Comparison of ENCODE assay signal across 19 mouse cellular contexts in genomic region chr19:36670813-36671212, GRCm38 (mm10).
DNase-seq lines count a peak whose midpoint lies in the region; ATAC-seq and TF ChIP-seq lines count a peak whose summit lies in the region.
"Had no signal": no experiment of that assay in that cellular context is flagged by ENCODE, and none has a peak within 500 bp of the region (broad histone marks: within the 10 kb centered on the region; RNA-seq: fewer than 3 reads in every experiment).

No protein-coding gene starts in this region.

- no peak for TF ChIP-seq POLR2A in heart, adult 2 months (IDR thresholded peaks at IDR 0.05; ENCODE audit: insufficient read depth, low read depth, low read length)

- H3K27ac ChIP-seq in heart, adult 2 months: peak overlapping the region; percentile 60
- H3K27ac ChIP-seq in liver, embryonic 12.5 days: no peak overlapping the region
- H3K27ac ChIP-seq in embryonic facial prominence, embryonic 10.5 days (replicated peaks): 0 out of 2 replicates have a peak overlapping the region, but pooled peaks have one; percentile 1
- peak overlapping the region; percentile 85 for H3K27ac ChIP-seq in heart, postnatal 0 days (ENCODE audit: low read depth)
- H3K27ac ChIP-seq: gastrocnemius, adult 2 months; macrophage; midbrain, embryonic 13.5 days; neural tube, embryonic 15.5 days had no signal

- no peak for DNase-seq in heart, adult 2 months
- no peak for DNase-seq in heart, postnatal 36 days
- DNase-seq in liver: no peak
- peak; percentile 7 for DNase-seq in embryonic facial prominence, embryonic 10.5 days (ENCODE audit: low spot score)
- no peak for DNase-seq in heart, postnatal 0 days (ENCODE audit: low spot score)
- DNase-seq in cerebellum, postnatal 36 days: no peak
- DNase-seq: adrenal gland, adult 8-10 months; B cell, adult 2 months; cerebellum, adult 18-20 months; gastrocnemius, adult 2 months; kidney, adult 8-10 months; right cerebral cortex, postnatal 4 days; thymus, adult 2 months had no signal

- TF ChIP-seq EP300 in heart, adult 2 months (IDR thresholded peaks at IDR 0.05; ENCODE audit: insufficient read depth, low read depth, low read length): no peak
- TF ChIP-seq EP300 in heart, postnatal 0 days (IDR thresholded peaks at IDR 0.05; ENCODE audit: low read depth): no peak

- no peak for TF ChIP-seq CTCF in heart, adult 2 months (IDR thresholded peaks at IDR 0.05)
- no peak for TF ChIP-seq CTCF in heart, postnatal 0 days (IDR thresholded peaks at IDR 0.05; ENCODE audit: low read depth)

- no peak overlapping the region for H3K4me2 ChIP-seq in liver, embryonic 12.5 days
- no peak overlapping the region for H3K4me2 ChIP-seq in heart, postnatal 0 days (ENCODE audit: low read depth, low read length)
- H3K4me2 ChIP-seq: embryonic facial prominence, embryonic 13.5 days; midbrain, embryonic 13.5 days; neural tube, embryonic 15.5 days had no signal

- H3K36me3 ChIP-seq in heart, adult 2 months (ENCODE audit: control insufficient read depth, insufficient read depth, low read length): peaks cover 2% of the 10 kb centered on the region; the same call in 1 of the 2 replicates
- H3K36me3 ChIP-seq in liver, embryonic 12.5 days: no peaks in the 10 kb centered on the region
- no peaks in the 10 kb centered on the region for H3K36me3 ChIP-seq in embryonic facial prominence, embryonic 10.5 days (replicated peaks)
- H3K36me3 ChIP-seq in heart, postnatal 0 days (replicated peaks; ENCODE audit: control insufficient read depth, insufficient read depth, low read length): no peaks in the 10 kb centered on the region
- H3K36me3 ChIP-seq: embryonic facial prominence, embryonic 13.5 days; midbrain, embryonic 13.5 days; neural tube, embryonic 15.5 days had no signal

- H3K9me3 ChIP-seq in liver, embryonic 12.5 days (replicated peaks): no peaks in the 10 kb centered on the region
- H3K9me3 ChIP-seq in embryonic facial prominence, embryonic 10.5 days: no peaks in the 10 kb centered on the region
- no peaks in the 10 kb centered on the region for H3K9me3 ChIP-seq in heart, postnatal 0 days (replicated peaks; ENCODE audit: control insufficient read depth, low read length)
- H3K9me3 ChIP-seq: embryonic facial prominence, embryonic 13.5 days; midbrain, embryonic 13.5 days; neural tube, embryonic 15.5 days had no signal

- WGBS in heart, adult 2 months: 29% methylated on average over 7 of the region's 7 CpGs
- 65% methylated on average over 7 of the region's 7 CpGs for WGBS in liver, embryonic 12.5 days (ENCODE audit: insufficient replicate concordance)
- 58% methylated on average over 7 of the region's 7 CpGs for WGBS in embryonic facial prominence, embryonic 10.5 days
- WGBS in heart, postnatal 0 days: 39% methylated on average over 7 of the region's 7 CpGs

- H3K4me3 ChIP-seq in heart, adult 2 months: no peak overlapping the region
- H3K4me3 ChIP-seq in liver, embryonic 12.5 days: no peak overlapping the region
- H3K4me3 ChIP-seq in embryonic facial prominence, embryonic 10.5 days: no peak overlapping the region
- H3K4me3 ChIP-seq in heart, postnatal 0 days (ENCODE audit: low read depth, low read length): no peak overlapping the region
- H3K4me3 ChIP-seq: embryonic facial prominence, embryonic 13.5 days; gastrocnemius, adult 2 months; midbrain, embryonic 13.5 days; myocyte; neural tube, embryonic 15.5 days had no signal

- ATAC-seq in liver, embryonic 12.5 days: peak; percentile 32; the same call in 1 of the 2 replicates
- ATAC-seq in heart, postnatal 0 days (ENCODE audit: insufficient read depth, low read depth): peak; percentile 37; the same call in 1 of the 2 replicates
- ATAC-seq: midbrain, embryonic 13.5 days had no signal

- H3K27me3 ChIP-seq in heart, adult 2 months (ENCODE audit: control insufficient read depth, insufficient read depth, low read length): no peaks in the 10 kb centered on the region
- H3K27me3 ChIP-seq in liver, embryonic 12.5 days (replicated peaks): no peaks in the 10 kb centered on the region
- H3K27me3 ChIP-seq in embryonic facial prominence, embryonic 10.5 days (replicated peaks; ENCODE audit: low read depth, poor library complexity, severe bottlenecking): no peaks in the 10 kb centered on the region
- H3K27me3 ChIP-seq in heart, postnatal 0 days (ENCODE audit: control insufficient read depth, insufficient read depth, low read length): no peaks in the 10 kb centered on the region
- H3K27me3 ChIP-seq: embryonic facial prominence, embryonic 13.5 days; midbrain, embryonic 13.5 days; neural tube, embryonic 15.5 days had no signal

- intact Hi-C loops in heart, adult 2 months (cut with DNase I): no loop called here
- intact Hi-C loops in heart, postnatal 36 days (cut with DNase I): no loop called here

- no peak overlapping the region for H3K9ac ChIP-seq in heart, adult 2 months (ENCODE audit: low read depth, low read length)
- H3K9ac ChIP-seq in liver, embryonic 12.5 days: no peak overlapping the region
- H3K9ac ChIP-seq in heart, postnatal 0 days (replicated peaks; ENCODE audit: low read depth, low read length): no peak overlapping the region
- H3K9ac ChIP-seq: embryonic facial prominence, embryonic 13.5 days; midbrain, embryonic 13.5 days; neural tube, embryonic 15.5 days had no signal

- peaks cover 9% of the 10 kb centered on the region for H3K4me1 ChIP-seq in heart, adult 2 months (ENCODE audit: control insufficient read depth, insufficient read depth, low read length)
- no peaks in the 10 kb centered on the region for H3K4me1 ChIP-seq in liver, embryonic 12.5 days
- peaks cover 22% of the 10 kb centered on the region; the same call in 1 of the 2 replicates for H3K4me1 ChIP-seq in embryonic facial prominence, embryonic 10.5 days
- H3K4me1 ChIP-seq in heart, postnatal 0 days (ENCODE audit: control insufficient read depth, insufficient read depth): peaks cover 62% of the 10 kb centered on the region
- H3K4me1 ChIP-seq: neural tube, embryonic 15.5 days had no signal

- no peaks in the 10 kb centered on the region for H3K79me2 ChIP-seq in heart, adult 2 months (replicated peaks; ENCODE audit: control insufficient read depth, insufficient read depth, low read length)
